Mouse (Mus musculus): ENCODE data around the gene Serpina3c.

GRCm38 (mm10) chr12:104151989-104152388 is 1.7 kb downstream of the Serpina3c start:
- TF ChIP-seq CTCF (IDR thresholded peaks at IDR 0.05; ENCODE audit: extremely low read depth, insufficient read depth, insufficient read length, insufficient replicate concordance), result no peak
- TF ChIP-seq POLR2A (IDR thresholded peaks at IDR 0.05; ENCODE audit: low read depth, low read length), result no peak

Data from spleen, adult 2 months (tissue).